Mouse (Mus musculus) thymus, postnatal 0 days (tissue): ENCODE results near the gene Espn. TPM values are rescaled to one million over a fixed set of nuclear protein-coding genes. Genes with fewer than 3 reads are reported as not detected.

Experiments
- DNase-seq: peaks from one replicate; pipeline ENCODE4 v3.0.0-alpha.2; 2015; ENCODE audit warnings: low spot score
- polyA plus RNA-seq: library from polyadenylated mRNA; unstranded; fragments of >200 nt; fragmentation: Nextera tagmentation; extraction: Ambion mirVana; gene quantifications from 2 replicates; pipeline ENCODE4 v1.2.1, GENCODE M21; 2015

The Espn gene
- polyA plus RNA-seq, 1 experiment from 2014 or later = 3.6 TPM

GRCm38 (mm10) chr4:152126026-152126920 lies 25.9 kb downstream of the Espn start:
- no peak for DNase-seq

- no peak for DNase-seq
These were observed 26.8 kb downstream of the Espn start for GRCm38 (mm10) chr4:152125161-152126025.

GRCm38 (mm10) chr4:152124361-152124961 lies 27.7 kb downstream of the Espn start:
- peak; percentile 52 for DNase-seq

GRCm38 (mm10) chr4:152121183-152121505 lies 31.0 kb downstream of the Espn start:
- no peak for DNase-seq

GRCm38 (mm10) chr4:152120311-152121182 lies 31.6 kb downstream of the Espn start:
- DNase-seq = peak; percentile 51

- peak; percentile 64 for DNase-seq
These were observed 32.5 kb downstream of the Espn start for GRCm38 (mm10) chr4:152119396-152120292.

GRCm38 (mm10) chr4:152117538-152117937 lies 34.6 kb downstream of the Espn start:
- DNase-seq = no peak

GRCm38 (mm10) chr4:152115921-152116612 lies 36.1 kb downstream of the Espn start, which contains the start of gene Tnfrsf25:
Gene Tnfrsf25, plus strand, starts transcription at chr4:152115934.
- peak; percentile 80 for DNase-seq

- no peak for DNase-seq
These were observed 38.1 kb downstream of the Espn start for GRCm38 (mm10) chr4:152114080-152114479.

- DNase-seq = no peak
These were observed 39.8 kb downstream of the Espn start for GRCm38 (mm10) chr4:152112329-152112728.

- no peak for DNase-seq
These were observed 41.5 kb downstream of the Espn start for GRCm38 (mm10) chr4:152110689-152111088.

GRCm38 (mm10) chr4:152109509-152109908 lies 42.7 kb downstream of the Espn start:
- no peak for DNase-seq

GRCm38 (mm10) chr4:152108673-152109072 lies 43.5 kb downstream of the Espn start:
- DNase-seq = no peak

- no peak for DNase-seq
These were observed 44.1 kb downstream of the Espn start for GRCm38 (mm10) chr4:152107971-152108509.

GRCm38 (mm10) chr4:152107493-152107892 lies 44.7 kb downstream of the Espn start:
- peak; percentile 55 for DNase-seq

GRCm38 (mm10) chr4:152106746-152107145 lies 45.4 kb downstream of the Espn start:
- no peak for DNase-seq

GRCm38 (mm10) chr4:152103025-152103424 lies 49.1 kb downstream of the Espn start:
- peak; percentile 77 for DNase-seq

GRCm38 (mm10) chr4:152101921-152102320 lies 50.2 kb downstream of the Espn start:
- no peak for DNase-seq
